Mouse (Mus musculus): ENCODE measurements around the gene Mamdc4.

GRCm38 (mm10) chr2:25582466-25583119, 7.9 kb upstream of the Mamdc4 start:
- TF ChIP-seq CHD2 (IDR thresholded peaks at IDR 0.05; ENCODE audit: low read length): no peak
- no peak for TF ChIP-seq NRF1 (IDR thresholded peaks at IDR 0.05; ENCODE audit: insufficient read depth, low read depth, low read length, poor library complexity, severe bottlenecking)
- peak in 1 of 2 experiments; percentile 39; a peak in 2 of 4 replicates for TF ChIP-seq POLR2A (IDR thresholded peaks at IDR 0.05; ENCODE audit: control insufficient read depth in 1 of 2, insufficient read depth in 1 of 2, low read depth in 1 of 2, low read length in 2 of 2, poor library complexity in 1 of 2)
- no peak for TF ChIP-seq CTCF (IDR thresholded peaks at IDR 0.05 in 2 of 3, conservative IDR thresholded peaks at IDR 0.05 in 1 of 3; ENCODE audit: control insufficient read depth in 1 of 3, insufficient read depth in 1 of 3, low read depth in 2 of 3, low read length in 3 of 3, poor library complexity in 1 of 3, severe bottlenecking in 1 of 3)
- no peak for TF ChIP-seq CHD1 (IDR thresholded peaks at IDR 0.05; ENCODE audit: low read depth, low read length)
- TF ChIP-seq E2F4 (IDR thresholded peaks at IDR 0.05; ENCODE audit: borderline replicate concordance, low read depth, low read length): no peak
- TF ChIP-seq MYC (IDR thresholded peaks at IDR 0.05; ENCODE audit: low read depth, low read length): no peak
- TF ChIP-seq NELFE (IDR thresholded peaks at IDR 0.05; ENCODE audit: low read depth, low read length): no peak
